Mouse (Mus musculus) megakaryocyte, adult 5-6 weeks (primary cell): ENCODE data around the gene Gm11127. TPM values are rescaled to one million over a fixed set of nuclear protein-coding genes. Genes with fewer than 3 reads are reported as not detected.

Experiments used
- total RNA-seq, 2 experiments: library from RNA; stranded (forward) in 1 of 2; stranded (reverse) in 1 of 2; fragments of 153-499, 151-499 nt in 1 of 2; fragments of 221-1000, 200-1000 nt in 1 of 2; gene quantifications; 2 replicates each; pipeline versions ENCODE4 v1.2.3 to v1.2.4; 2015 to 2017

Gm11127 gene
- total RNA-seq, 2 experiments from 2014 or later, result not detected

Other genes starting within 250 kb of the Gm11127 start
- 21.1 and 22.8 TPM in 2 replicates for gene Ier3, start 236.7 kb downstream of the Gm11127 start, total RNA-seq (2015)
- gene Ier3, start 236.7 kb downstream of the Gm11127 start, total RNA-seq (2017), result 15.7 and 20.5 TPM in 2 replicates
- 73.5 and 95.0 TPM in 2 replicates for gene Flot1, start 235.1 kb downstream of the Gm11127 start, total RNA-seq (2015)
- 124 and 127 TPM in 2 replicates for gene Flot1, start 235.1 kb downstream of the Gm11127 start, total RNA-seq (2017)
- gene Tubb5, start 220.1 kb downstream of the Gm11127 start, total RNA-seq (2015), result 649 TPM in 2 replicates
- gene Tubb5, start 220.1 kb downstream of the Gm11127 start, total RNA-seq (2017), result 751 and 811 TPM in 2 replicates
- 37.6 and 62.8 TPM in 2 replicates for gene Mdc1, start 216.9 kb downstream of the Gm11127 start, total RNA-seq (2015)
- gene Mdc1, start 216.9 kb downstream of the Gm11127 start, total RNA-seq (2017), result 17.3 and 18.6 TPM in 2 replicates
- gene Nrm, start 197.1 kb downstream of the Gm11127 start, total RNA-seq (2015), result 88.5 and 114 TPM in 2 replicates
- 80.1 and 82.8 TPM in 2 replicates for gene Nrm, start 197.1 kb downstream of the Gm11127 start, total RNA-seq (2017)
- 153 and 167 TPM in 2 replicates for gene Ppp1r18, start 192.8 kb downstream of the Gm11127 start, total RNA-seq (2015)
- 64.0 and 78.1 TPM in 2 replicates for gene Ppp1r18, start 192.8 kb downstream of the Gm11127 start, total RNA-seq (2017)
- 87.6 and 118 TPM in 2 replicates for gene Dhx16, start 178.6 kb downstream of the Gm11127 start, total RNA-seq (2015)
- gene Dhx16, start 178.6 kb downstream of the Gm11127 start, total RNA-seq (2017), result 65.9 and 72.8 TPM in 2 replicates
- gene 2310061I04Rik, start 160.9 kb downstream of the Gm11127 start, total RNA-seq (2015), result 28.4 and 31.8 TPM in 2 replicates
- gene 2310061I04Rik, start 160.9 kb downstream of the Gm11127 start, total RNA-seq (2017), result 3.5 and 9.8 TPM in 2 replicates
- 8.7 and 10.1 TPM in 2 replicates for gene Atat1, start 148.3 kb downstream of the Gm11127 start, total RNA-seq (2015)
- gene Atat1, start 148.3 kb downstream of the Gm11127 start, total RNA-seq (2017), result 5.2 and 7.6 TPM in 2 replicates
- 29.2 and 35.9 TPM in 2 replicates for gene Mrps18b, start 142.0 kb downstream of the Gm11127 start, total RNA-seq (2015)
- 25.0 and 28.9 TPM in 2 replicates for gene Mrps18b, start 142.0 kb downstream of the Gm11127 start, total RNA-seq (2017)
- 82.4 and 93.7 TPM in 2 replicates for gene Ppp1r10, start 141.9 kb downstream of the Gm11127 start, total RNA-seq (2015)
- gene Ppp1r10, start 141.9 kb downstream of the Gm11127 start, total RNA-seq (2017), result 131 and 157 TPM in 2 replicates
- 31.8 and 32.7 TPM in 2 replicates for gene Abcf1, start 88.6 kb downstream of the Gm11127 start, total RNA-seq (2015)
- 101 and 128 TPM in 2 replicates for gene Abcf1, start 88.6 kb downstream of the Gm11127 start, total RNA-seq (2017)
- gene Gnl1, start 78.5 kb downstream of the Gm11127 start, total RNA-seq (2015), result 5.0 and 6.4 TPM in 2 replicates
- gene Gnl1, start 78.5 kb downstream of the Gm11127 start, total RNA-seq (2017), result 11.3 and 13.9 TPM in 2 replicates
- gene Prr3, start 78.1 kb downstream of the Gm11127 start, total RNA-seq (2015), result 7.5 and 8.9 TPM in 2 replicates
- gene Prr3, start 78.1 kb downstream of the Gm11127 start, total RNA-seq (2017), result 2.8 and 8.5 TPM in 2 replicates
- 19.5 and 20.8 TPM in 2 replicates for gene H2-T24, start 37.8 kb downstream of the Gm11127 start, total RNA-seq (2015)
- 85.4 and 88.2 TPM in 2 replicates for gene H2-T24, start 37.8 kb downstream of the Gm11127 start, total RNA-seq (2017)
- 211 and 216 TPM in 2 replicates for gene H2-T23, start 25.5 kb downstream of the Gm11127 start, total RNA-seq (2015)
- gene H2-T23, start 25.5 kb downstream of the Gm11127 start, total RNA-seq (2017), result 185 and 224 TPM in 2 replicates
- 43.2 and 44.4 TPM in 2 replicates for gene H2-T22, start 15.6 kb downstream of the Gm11127 start, total RNA-seq (2015)
- gene H2-T22, start 15.6 kb downstream of the Gm11127 start, total RNA-seq (2017), result 51.9 and 56.1 TPM in 2 replicates
- not detected in 2 replicates for gene Gm6034, start 15.4 kb downstream of the Gm11127 start, total RNA-seq (2015)
- not detected in 2 replicates for gene Gm6034, start 15.4 kb downstream of the Gm11127 start, total RNA-seq (2017)
- 0.62 TPM in 1 of 2 replicates, not detected in the other for gene Gm19684, start 63.3 kb upstream of the Gm11127 start, total RNA-seq (2015)
- gene Gm19684, start 63.3 kb upstream of the Gm11127 start, total RNA-seq (2017), result 0.12 and 0.15 TPM in 2 replicates
- gene Gm7030, start 71.1 kb upstream of the Gm11127 start, total RNA-seq (2015), result not detected in 2 replicates
- not detected in 2 replicates for gene Gm7030, start 71.1 kb upstream of the Gm11127 start, total RNA-seq (2017)
- gene Gm8909, start 110.2 kb upstream of the Gm11127 start, total RNA-seq (2015), result not detected in 2 replicates
- gene Gm8909, start 110.2 kb upstream of the Gm11127 start, total RNA-seq (2017), result not detected in 2 replicates
- gene H2-T3, start 131.9 kb upstream of the Gm11127 start, total RNA-seq (2015), result not detected in 2 replicates
- gene H2-T3, start 131.9 kb upstream of the Gm11127 start, total RNA-seq (2017), result not detected in 2 replicates
- gene Rpp21, start 199.7 kb upstream of the Gm11127 start, total RNA-seq (2015), result 77.4 and 79.9 TPM in 2 replicates
- 54.1 and 74.4 TPM in 2 replicates for gene Rpp21, start 199.7 kb upstream of the Gm11127 start, total RNA-seq (2017)
- 9.6 and 12.0 TPM in 2 replicates for gene Trim39, start 213.9 kb upstream of the Gm11127 start, total RNA-seq (2015)
- 18.2 and 18.5 TPM in 2 replicates for gene Trim39, start 213.9 kb upstream of the Gm11127 start, total RNA-seq (2017)
- gene H2-M10.2, start 228.1 kb upstream of the Gm11127 start, total RNA-seq (2015), result not detected in 2 replicates
- not detected in 2 replicates for gene H2-M10.2, start 228.1 kb upstream of the Gm11127 start, total RNA-seq (2017)